Mouse (Mus musculus) CH12F3 (cell line): ENCODE data around the gene Nfe2l2.

Experiments used
- in situ Hi-C: fragments of 300-500 bp; cut with MboI; formaldehyde crosslinking; loops from 2 replicates; pipeline ENCODE4 v1.14.3; 2020; ENCODE audit warnings: low sequenced_read_pairs

The Nfe2l2 gene

GRCm38 (mm10) chr2:75688901-75689300 lies 15.5 kb downstream of the Nfe2l2 start:
- in situ Hi-C loops, result no loop called here

GRCm38 (mm10) chr2:75687040-75687749 lies 17.2 kb downstream of the Nfe2l2 start:
- in situ Hi-C loops, result no loop called here

- in situ Hi-C loops, result no loop called here
Measured at GRCm38 (mm10) chr2:75685458-75685861, 19.0 kb downstream of the Nfe2l2 start.

GRCm38 (mm10) chr2:75684526-75684925 lies 19.9 kb downstream of the Nfe2l2 start:
- in situ Hi-C loops, result no loop called here

GRCm38 (mm10) chr2:75682978-75683709 lies 21.3 kb downstream of the Nfe2l2 start:
- in situ Hi-C loops, result no loop called here

GRCm38 (mm10) chr2:75681439-75681838 lies 23.0 kb downstream of the Nfe2l2 start:
- in situ Hi-C loops, result no loop called here

GRCm38 (mm10) chr2:75679947-75680346 lies 24.5 kb downstream of the Nfe2l2 start:
- in situ Hi-C loops, result no loop called here

- in situ Hi-C loops, result no loop called here
Measured at GRCm38 (mm10) chr2:75676567-75676966, 27.9 kb downstream of the Nfe2l2 start.

GRCm38 (mm10) chr2:75672561-75672960 lies 31.9 kb downstream of the Nfe2l2 start:
- in situ Hi-C loops, result no loop called here

GRCm38 (mm10) chr2:75671337-75671660 lies 33.1 kb downstream of the Nfe2l2 start:
- in situ Hi-C loops, result no loop called here

GRCm38 (mm10) chr2:75670446-75671336 lies 33.8 kb downstream of the Nfe2l2 start:
- in situ Hi-C loops, result no loop called here

- in situ Hi-C loops, result no loop called here
Measured at GRCm38 (mm10) chr2:75669491-75670445, 34.7 kb downstream of the Nfe2l2 start.

- in situ Hi-C loops, result no loop called here
Measured at GRCm38 (mm10) chr2:75661106-75661505, 43.3 kb downstream of the Nfe2l2 start.

GRCm38 (mm10) chr2:75660255-75660948 lies 44.0 kb downstream of the Nfe2l2 start:
- in situ Hi-C loops, result no loop called here

GRCm38 (mm10) chr2:75659629-75659960 lies 44.8 kb downstream of the Nfe2l2 start:
- in situ Hi-C loops, result no loop called here

GRCm38 (mm10) chr2:75658727-75659628 lies 45.5 kb downstream of the Nfe2l2 start, which contains the start of gene Hnrnpa3:
Gene Hnrnpa3, plus strand, starts transcription at chr2:75659261.
- in situ Hi-C loops, result no loop called here

- in situ Hi-C loops, result no loop called here
Measured at GRCm38 (mm10) chr2:75657907-75658691, 46.3 kb downstream of the Nfe2l2 start.

- in situ Hi-C loops, result no loop called here
Measured at GRCm38 (mm10) chr2:75656924-75657323, 47.5 kb downstream of the Nfe2l2 start.
